Mouse (Mus musculus): ENCODE data around the gene Lhpp.

DNA sequence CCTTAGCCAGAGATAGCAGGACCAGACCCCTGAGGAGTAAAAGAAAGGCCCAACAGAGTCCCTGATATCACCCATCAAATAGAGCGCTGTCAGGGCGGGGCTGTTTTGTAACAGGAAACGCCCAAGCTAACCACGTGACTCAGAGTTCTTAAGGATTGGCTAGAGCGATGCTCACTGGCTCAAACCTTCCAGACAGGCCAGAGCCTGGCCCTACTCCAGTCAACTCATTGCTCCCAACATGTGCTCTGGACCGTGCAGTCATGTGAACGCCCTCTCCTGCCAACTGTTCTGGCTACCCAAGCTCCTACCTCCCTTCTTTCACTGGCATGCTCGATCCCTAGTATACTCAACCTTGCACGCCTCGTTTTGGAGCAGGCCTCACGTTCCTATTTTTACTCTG lies 113.5 kb downstream of the Lhpp start:
- no peak for TF ChIP-seq CTCF (IDR thresholded peaks at IDR 0.05; ENCODE audit: low read depth, low read length)
- TF ChIP-seq GATA1 (IDR thresholded peaks at IDR 0.05; ENCODE audit: borderline replicate concordance, low read length) = no peak

Measured in G1E (cell line).